Mouse (Mus musculus): ENCODE data around the gene Gm5426. TPM values are rescaled to one million over a fixed set of nuclear protein-coding genes. Genes with fewer than 3 reads are reported as not detected.

The Gm5426 gene
- polyA plus RNA-seq, 1 experiment from 2014 or later, result not detected

GRCm38 (mm10) chr10:96181398-96181790 lies 45.0 kb downstream of the Gm5426 start:
- no peaks in the 10 kb centered on the region for H3K27me3 ChIP-seq
- H3K36me3 ChIP-seq, result no peaks in the 10 kb centered on the region
- H3K27ac ChIP-seq, result no peak overlapping the region
- H3K9ac ChIP-seq, result no peak overlapping the region
- ATAC-seq (ENCODE audit: low FRiP score), result no peak
- no peak overlapping the region for H3K4me2 ChIP-seq (replicated peaks)
- no peak overlapping the region for H3K4me3 ChIP-seq
- no peaks in the 10 kb centered on the region; the same call in 1 of the 2 replicates for H3K9me3 ChIP-seq (replicated peaks)
- 82% methylated on average over 5 of the region's 5 CpGs for WGBS
- H3K4me1 ChIP-seq, result no peaks in the 10 kb centered on the region

GRCm38 (mm10) chr10:96181883-96182628 lies 45.7 kb downstream of the Gm5426 start:
- Histone ChIP-seq H3K4me3 (no peak overlapping the region), H3K36me3 (no peaks in the 10 kb centered on the region), H3K27ac (no peak overlapping the region), H3K9me3 (replicated peaks) (no peaks in the 10 kb centered on the region; the same call in 1 of the 2 replicates), H3K4me2 (replicated peaks) (no peak overlapping the region), H3K4me1 (no peaks in the 10 kb centered on the region), H3K9ac (no peak overlapping the region), H3K27me3 (no peaks in the 10 kb centered on the region)
- no peak for ATAC-seq (ENCODE audit: low FRiP score)
- WGBS, result 81% methylated on average over 6 of the region's 6 CpGs

GRCm38 (mm10) chr10:96185026-96185425 lies 48.6 kb downstream of the Gm5426 start:
- no peak for ATAC-seq (ENCODE audit: low FRiP score)
- 75% methylated on average over 2 of the region's 2 CpGs for WGBS
- no peaks in the 10 kb centered on the region; the same call in 1 of the 2 replicates for H3K9me3 ChIP-seq (replicated peaks)
- H3K4me3 ChIP-seq, result no peak overlapping the region
- no peaks in the 10 kb centered on the region for H3K4me1 ChIP-seq
- H3K36me3 ChIP-seq, result no peaks in the 10 kb centered on the region
- no peak overlapping the region for H3K9ac ChIP-seq
- H3K27ac ChIP-seq, result no peak overlapping the region
- H3K4me2 ChIP-seq (replicated peaks), result no peak overlapping the region
- H3K27me3 ChIP-seq, result no peaks in the 10 kb centered on the region

- H3K27ac ChIP-seq, result no peak overlapping the region
- H3K9me3 ChIP-seq (replicated peaks), result no peaks in the 10 kb centered on the region; the same call in 1 of the 2 replicates
- H3K4me1 ChIP-seq, result no peaks in the 10 kb centered on the region
- H3K36me3 ChIP-seq, result no peaks in the 10 kb centered on the region
- 88% methylated on average over 3 of the region's 3 CpGs for WGBS
- no peak overlapping the region for H3K9ac ChIP-seq
- no peak overlapping the region for H3K4me3 ChIP-seq
- no peak for ATAC-seq (ENCODE audit: low FRiP score)
- no peaks in the 10 kb centered on the region for H3K27me3 ChIP-seq
- no peak overlapping the region for H3K4me2 ChIP-seq (replicated peaks)
Observed at GRCm38 (mm10) chr10:96185601-96186000, 49.2 kb downstream of the Gm5426 start.

Small RNA genes within 50 kb of the gene (microRNA-seq; reads per million reads assigned to microRNA genes)
- gene Gm22913, result not detected

Other genes with a start within 250 kb of the Gm5426 start
- 18.7 and 20.3 TPM in 2 replicates for gene Eea1, start 196.0 kb upstream of the Gm5426 start, polyA plus RNA-seq (2016; fragmentation: Nextera tagmentation; extraction: Ambion mirVana)

Data from hindbrain, embryonic 12.5 days (tissue).